ENCODE assay signal across 15 mouse cellular contexts in genomic region chr11:17450360-17451045, GRCm38 (mm10).
DNase-seq lines count a peak whose midpoint lies in the region; ATAC-seq lines count a peak whose summit lies in the region.
"Had no signal": no experiment of that assay in that cellular context is flagged by ENCODE, and none has a peak within 500 bp of the region (broad histone marks: within the 10 kb centered on the region; RNA-seq: fewer than 3 reads in every experiment).

No protein-coding gene starts in this region.

- no peaks in the 10 kb centered on the region for H3K36me3 ChIP-seq in embryonic facial prominence, embryonic 11.5 days (replicated peaks; ENCODE audit: control insufficient read depth, insufficient read depth, low read depth, low read length)
- H3K36me3 ChIP-seq in embryonic facial prominence, embryonic 10.5 days (replicated peaks) = no peaks in the 10 kb centered on the region
- no peaks in the 10 kb centered on the region for H3K36me3 ChIP-seq in hindbrain, embryonic 13.5 days
- H3K36me3 ChIP-seq in neural tube, embryonic 13.5 days = no peaks in the 10 kb centered on the region
- H3K36me3 ChIP-seq: forebrain, embryonic 10.5 days; midbrain, embryonic 15.5 days had no signal

- H3K9me3 ChIP-seq in embryonic facial prominence, embryonic 11.5 days (replicated peaks; ENCODE audit: control insufficient read depth, low read length) = no peaks in the 10 kb centered on the region
- no peaks in the 10 kb centered on the region for H3K9me3 ChIP-seq in embryonic facial prominence, embryonic 10.5 days
- no peaks in the 10 kb centered on the region for H3K9me3 ChIP-seq in hindbrain, embryonic 13.5 days
- H3K9me3 ChIP-seq in neural tube, embryonic 13.5 days = no peaks in the 10 kb centered on the region
- H3K9me3 ChIP-seq: forebrain, embryonic 10.5 days; midbrain, embryonic 15.5 days had no signal

- H3K4me3 ChIP-seq in embryonic facial prominence, embryonic 11.5 days (ENCODE audit: low read depth, low read length) = no peak overlapping the region
- H3K4me3 ChIP-seq in embryonic facial prominence, embryonic 10.5 days = no peak overlapping the region
- H3K4me3 ChIP-seq in hindbrain, embryonic 13.5 days = no peak overlapping the region
- H3K4me3 ChIP-seq in neural tube, embryonic 13.5 days = no peak overlapping the region
- H3K4me3 ChIP-seq: forebrain, embryonic 10.5 days; midbrain, embryonic 15.5 days had no signal

- H3K4me1 ChIP-seq in embryonic facial prominence, embryonic 11.5 days (ENCODE audit: control insufficient read depth, insufficient read depth, low read length) = no peaks in the 10 kb centered on the region
- peaks cover 15% of the 10 kb centered on the region for H3K4me1 ChIP-seq in embryonic facial prominence, embryonic 10.5 days
- H3K4me1 ChIP-seq in hindbrain, embryonic 13.5 days (replicated peaks) = peaks cover 26% of the 10 kb centered on the region
- H3K4me1 ChIP-seq in neural tube, embryonic 13.5 days (replicated peaks) = peaks cover 33% of the 10 kb centered on the region
- H3K4me1 ChIP-seq: midbrain, embryonic 15.5 days had no signal

- WGBS in embryonic facial prominence, embryonic 11.5 days = 54% methylated on average over 7 of the region's 7 CpGs
- WGBS in embryonic facial prominence, embryonic 10.5 days = 69% methylated on average over 7 of the region's 7 CpGs
- whole genome bisulfite sequencing in hindbrain, embryonic 13.5 days = 55% methylated on average over 7 of the region's 7 CpGs
- WGBS in neural tube, embryonic 13.5 days = 44% methylated on average over 7 of the region's 7 CpGs

- no peak overlapping the region for H3K9ac ChIP-seq in embryonic facial prominence, embryonic 11.5 days (replicated peaks; ENCODE audit: low read length)
- no peak overlapping the region for H3K9ac ChIP-seq in hindbrain, embryonic 13.5 days
- no peak overlapping the region for H3K9ac ChIP-seq in neural tube, embryonic 13.5 days
- H3K9ac ChIP-seq: liver, embryonic 14.5 days; midbrain, embryonic 15.5 days had no signal

- H3K27me3 ChIP-seq in embryonic facial prominence, embryonic 11.5 days (ENCODE audit: control insufficient read depth, insufficient read depth, low read length) = no peaks in the 10 kb centered on the region
- no peaks in the 10 kb centered on the region for H3K27me3 ChIP-seq in embryonic facial prominence, embryonic 10.5 days (replicated peaks; ENCODE audit: low read depth, poor library complexity, severe bottlenecking)
- no peaks in the 10 kb centered on the region for H3K27me3 ChIP-seq in hindbrain, embryonic 13.5 days
- no peaks in the 10 kb centered on the region; the same call in 1 of the 2 replicates for H3K27me3 ChIP-seq in neural tube, embryonic 13.5 days
- H3K27me3 ChIP-seq: midbrain, embryonic 15.5 days had no signal

- no peak overlapping the region for H3K4me2 ChIP-seq in embryonic facial prominence, embryonic 11.5 days (ENCODE audit: low read depth, low read length)
- no peak overlapping the region for H3K4me2 ChIP-seq in hindbrain, embryonic 13.5 days
- H3K4me2 ChIP-seq in neural tube, embryonic 13.5 days = no peak overlapping the region
- H3K4me2 ChIP-seq: midbrain, embryonic 15.5 days had no signal

- no peak for ATAC-seq in embryonic facial prominence, embryonic 11.5 days (replicated peaks; ENCODE audit: insufficient number of reproducible peaks, low FRiP score, low TSS enrichment, low read depth)
- peak; percentile 77 for ATAC-seq in hindbrain, embryonic 13.5 days (ENCODE audit: low FRiP score)
- ATAC-seq in neural tube, embryonic 13.5 days (ENCODE audit: low read depth) = peak; percentile 81
- ATAC-seq: midbrain, embryonic 15.5 days had no signal

- H3K27ac ChIP-seq in embryonic facial prominence, embryonic 11.5 days (replicated peaks; ENCODE audit: low read depth, low read length) = no peak overlapping the region
- no peak overlapping the region; the same call in 1 of the 2 replicates for H3K27ac ChIP-seq in embryonic facial prominence, embryonic 10.5 days (replicated peaks)
- H3K27ac ChIP-seq in hindbrain, embryonic 13.5 days = peak overlapping the region; percentile 30
- peak overlapping the region; percentile 30 for H3K27ac ChIP-seq in neural tube, embryonic 13.5 days (replicated peaks)
- H3K27ac ChIP-seq: forebrain, embryonic 10.5 days; liver, embryonic 14.5 days; midbrain, embryonic 15.5 days had no signal

- peak; percentile 49 for DNase-seq in embryonic facial prominence, embryonic 11.5 days (ENCODE audit: low spot score)
- DNase-seq in embryonic facial prominence, embryonic 10.5 days (ENCODE audit: low spot score) = no peak
- DNase-seq in kidney, postnatal 4 days = peak; percentile 27 to 46
- no peak for DNase-seq in kidney, adult 9 months
- no peak for DNase-seq in adrenal gland, postnatal 25 days
- no peak for DNase-seq in gastrocnemius, postnatal 10 days
- DNase-seq: cerebellum, adult 2 months; lung, postnatal 36 days; right cerebral cortex, postnatal 14 days; thymus, postnatal 14 days had no signal

Comparison
In these comparisons a context has a peak if more than half of its experiments do, and no peak if none do; other contexts are left out.
1. DNase-seq: peak in embryonic facial prominence, embryonic 11.5 days (single experiment) and kidney, postnatal 4 days (2 of 2); none in embryonic facial prominence, embryonic 10.5 days (single experiment), kidney, adult 9 months (single experiment), adrenal gland, postnatal 25 days (single experiment) and gastrocnemius, postnatal 10 days (single experiment).
2. H3K27ac ChIP-seq: peak in hindbrain, embryonic 13.5 days (single experiment) and neural tube, embryonic 13.5 days (single experiment); none in embryonic facial prominence, embryonic 11.5 days (single experiment) and embryonic facial prominence, embryonic 10.5 days (single experiment).